Mouse (Mus musculus): ENCODE results near the gene Creb3l4.

GRCm38 (mm10) chr3:90280708-90281107 lies 37.4 kb upstream of the Creb3l4 start:
- TF ChIP-seq CTCF (IDR thresholded peaks at IDR 0.05; ENCODE audit: extremely low read depth, insufficient read depth, insufficient read length, insufficient replicate concordance) (no peak), POLR2A (IDR thresholded peaks at IDR 0.05; ENCODE audit: low read depth, low read length) (no peak)

Data from spleen, adult 2 months (tissue).